Mouse (Mus musculus) NIH3T3 (cell line): Measurements from ENCODE around the gene Plin5.

Experiments used
- DNase-seq: peaks from one replicate; pipeline ENCODE4 v3.0.0-alpha.2; 2012; ENCODE audit warnings: low read depth

The Plin5 gene

GRCm38 (mm10) chr17:56117251-56117710, at the start of gene Plin5:
Gene Plin5, minus strand, starts transcription at chr17:56117596.
- no peak for DNase-seq

- DNase-seq = no peak
Measured at GRCm38 (mm10) chr17:56165671-56166070, 48.3 kb upstream of the Plin5 start.

GRCm38 (mm10) chr17:56164510-56164909, 47.1 kb upstream of the Plin5 start:
- no peak for DNase-seq

- no peak for DNase-seq
Measured at GRCm38 (mm10) chr17:56163523-56164102, 46.2 kb upstream of the Plin5 start.

- peak; percentile 97 for DNase-seq
Measured at GRCm38 (mm10) chr17:56162231-56162774, 44.9 kb upstream of the Plin5 start, which contains the start of gene Tnfaip8l1. Gene Tnfaip8l1, plus strand, starts transcription at chr17:56162477.

- peak; percentile 91 for DNase-seq
Measured at GRCm38 (mm10) chr17:56159729-56160128, 42.3 kb upstream of the Plin5 start.

- peak; percentile 98 for DNase-seq
Measured at GRCm38 (mm10) chr17:56153643-56154042, 36.2 kb upstream of the Plin5 start.

- DNase-seq = no peak
Measured at GRCm38 (mm10) chr17:56149897-56150296, 32.5 kb upstream of the Plin5 start.

- DNase-seq = no peak
Measured at GRCm38 (mm10) chr17:56148790-56149618, 31.6 kb upstream of the Plin5 start.

GRCm38 (mm10) chr17:56148280-56148679, 30.9 kb upstream of the Plin5 start:
- DNase-seq = no peak

GRCm38 (mm10) chr17:56147420-56147819, 30.0 kb upstream of the Plin5 start:
- no peak for DNase-seq

- no peak for DNase-seq
Measured at GRCm38 (mm10) chr17:56146131-56146530, 28.7 kb upstream of the Plin5 start.

GRCm38 (mm10) chr17:56144546-56144945, 27.1 kb upstream of the Plin5 start:
- DNase-seq = no peak

- DNase-seq = no peak
Measured at GRCm38 (mm10) chr17:56141702-56142605, 24.6 kb upstream of the Plin5 start.

- no peak for DNase-seq
Measured at GRCm38 (mm10) chr17:56139858-56140595, 22.6 kb upstream of the Plin5 start, which contains the start of gene Sema6b. Gene Sema6b, minus strand, starts transcription at chr17:56140343.

- DNase-seq = no peak
Measured at GRCm38 (mm10) chr17:56139355-56139754, 22.0 kb upstream of the Plin5 start.

GRCm38 (mm10) chr17:56137839-56138613, 20.6 kb upstream of the Plin5 start:
- DNase-seq = peak; percentile 34

- DNase-seq = no peak
Measured at GRCm38 (mm10) chr17:56136558-56136957, 19.2 kb upstream of the Plin5 start.

GRCm38 (mm10) chr17:56134463-56134971, 17.1 kb upstream of the Plin5 start:
- DNase-seq = peak; percentile 82
